Mouse (Mus musculus) hindbrain, embryonic 12.5 days (tissue): ENCODE measurements around the gene Snx1. TPM values are rescaled to one million over a fixed set of nuclear protein-coding genes. Genes with fewer than 3 reads are reported as not detected.

Source experiments
- polyA plus RNA-seq: library from polyadenylated mRNA; unstranded; fragments of >200 nt; fragmentation: Nextera tagmentation; extraction: Ambion mirVana; gene quantifications from 2 replicates; pipeline ENCODE4 v1.2.1, GENCODE M21; 2016

Snx1 gene
- polyA plus RNA-seq, 1 experiment from 2014 or later = 130 TPM

Other genes starting within 250 kb of the Snx1 start
- gene Pclaf, start 236.3 kb downstream of the Snx1 start, polyA plus RNA-seq = 117 and 128 TPM in 2 replicates
- gene Trip4, start 217.8 kb downstream of the Snx1 start, polyA plus RNA-seq = 37.4 and 41.7 TPM in 2 replicates
- 24.4 and 24.8 TPM in 2 replicates for gene Csnk1g1, start 217.7 kb downstream of the Snx1 start, polyA plus RNA-seq
- 456 and 477 TPM in 2 replicates for gene Ppib, start 66.4 kb downstream of the Snx1 start, polyA plus RNA-seq
- 6.6 and 8.7 TPM in 2 replicates for gene Snx22, start 56.9 kb downstream of the Snx1 start, polyA plus RNA-seq
- 123 and 126 TPM in 2 replicates for gene Ciao2a, start within 50 bp of the Snx1 start, polyA plus RNA-seq
- 3.7 and 3.8 TPM in 2 replicates for gene Dapk2, start 31.6 kb upstream of the Snx1 start, polyA plus RNA-seq
- 47.1 and 48.6 TPM in 2 replicates for gene Herc1, start 223.9 kb upstream of the Snx1 start, polyA plus RNA-seq